Mouse (Mus musculus) retina, embryonic 14.5 days (tissue): Measurements from ENCODE around the gene Tmprss4.

Source experiments
- DNase-seq: peaks from one replicate; pipeline ENCODE4 v3.0.0-alpha.2; 2015; ENCODE audit warnings: low spot score

Gene Tmprss4

GRCm38 (mm10) chr9:45136442-45137169, 67.3 kb downstream of the Tmprss4 start:
- DNase-seq = no peak

- peak; percentile 61 for DNase-seq
These were observed 70.2 kb downstream of the Tmprss4 start for GRCm38 (mm10) chr9:45133484-45134310.

- no peak for DNase-seq
These were observed 73.8 kb downstream of the Tmprss4 start for GRCm38 (mm10) chr9:45130119-45130518.

GRCm38 (mm10) chr9:45126941-45127340, 77.0 kb downstream of the Tmprss4 start:
- DNase-seq = no peak

GRCm38 (mm10) chr9:45125211-45125610, 78.7 kb downstream of the Tmprss4 start:
- no peak for DNase-seq
